ENCODE assay signal across 30 mouse cellular contexts in genomic region chr9:86298596-86298995, GRCm38 (mm10).
A peak's percentile ranks its signal among the peaks of the same experiment; 100 is the strongest.
DNase-seq lines count a peak whose midpoint lies in the region; ATAC-seq and TF ChIP-seq lines count a peak whose summit lies in the region.
"Had no signal": no experiment of that assay in that cellular context is flagged by ENCODE, and none has a peak within 500 bp of the region (broad histone marks: within the 10 kb centered on the region; RNA-seq: fewer than 3 reads in every experiment).

No protein-coding gene starts in this region.

- H3K27me3 ChIP-seq in forebrain, embryonic 13.5 days, result no peaks in the 10 kb centered on the region
- no peaks in the 10 kb centered on the region for H3K27me3 ChIP-seq in forebrain, embryonic 15.5 days
- H3K27me3 ChIP-seq in hindbrain, embryonic 11.5 days (ENCODE audit: control insufficient read depth, insufficient read depth, low read length), result no peaks in the 10 kb centered on the region
- H3K27me3 ChIP-seq in hindbrain, embryonic 16.5 days (replicated peaks; ENCODE audit: control insufficient read depth, insufficient read depth, low read length), result no peaks in the 10 kb centered on the region
- H3K27me3 ChIP-seq in midbrain, embryonic 13.5 days, result no peaks in the 10 kb centered on the region
- no peaks in the 10 kb centered on the region for H3K27me3 ChIP-seq in midbrain, postnatal 0 days (ENCODE audit: insufficient read depth, low read length)
- H3K27me3 ChIP-seq: embryonic facial prominence, embryonic 13.5 days; kidney, embryonic 15.5 days; limb, embryonic 15.5 days; liver, embryonic 13.5 days; neural tube, embryonic 15.5 days; Patski had no signal

- intact Hi-C loops in left cerebral cortex, postnatal 10 days (cut with DNase I), result no loop called here

- H3K9me3 ChIP-seq in forebrain, embryonic 13.5 days (replicated peaks), result no peaks in the 10 kb centered on the region
- no peaks in the 10 kb centered on the region for H3K9me3 ChIP-seq in forebrain, embryonic 15.5 days
- no peaks in the 10 kb centered on the region for H3K9me3 ChIP-seq in hindbrain, embryonic 11.5 days (ENCODE audit: control insufficient read depth, low read length)
- H3K9me3 ChIP-seq in hindbrain, embryonic 16.5 days (ENCODE audit: control insufficient read depth, low read length), result no peaks in the 10 kb centered on the region
- H3K9me3 ChIP-seq in midbrain, embryonic 13.5 days, result no peaks in the 10 kb centered on the region
- no peaks in the 10 kb centered on the region for H3K9me3 ChIP-seq in midbrain, postnatal 0 days (ENCODE audit: low read length)
- H3K9me3 ChIP-seq: embryonic facial prominence, embryonic 13.5 days; forebrain, embryonic 10.5 days; G1E; kidney, embryonic 15.5 days; limb, embryonic 10.5 days; limb, embryonic 15.5 days; liver, embryonic 13.5 days; neural tube, embryonic 15.5 days had no signal

- H3K4me3 ChIP-seq in forebrain, embryonic 13.5 days, result no peak overlapping the region
- H3K4me3 ChIP-seq in forebrain, embryonic 15.5 days, result no peak overlapping the region
- H3K4me3 ChIP-seq in hindbrain, embryonic 11.5 days (ENCODE audit: low read depth, low read length), result no peak overlapping the region
- no peak overlapping the region for H3K4me3 ChIP-seq in hindbrain, embryonic 16.5 days (ENCODE audit: low read length)
- no peak overlapping the region for H3K4me3 ChIP-seq in midbrain, embryonic 13.5 days (replicated peaks)
- H3K4me3 ChIP-seq in midbrain, postnatal 0 days (ENCODE audit: low read depth, low read length), result no peak overlapping the region
- H3K4me3 ChIP-seq: embryonic facial prominence, embryonic 13.5 days; forebrain, embryonic 10.5 days; kidney, embryonic 15.5 days; limb, embryonic 10.5 days; limb, embryonic 15.5 days; liver, embryonic 13.5 days; neural tube, embryonic 15.5 days had no signal

- H3K4me2 ChIP-seq in forebrain, embryonic 13.5 days, result no peak overlapping the region
- no peak overlapping the region for H3K4me2 ChIP-seq in forebrain, embryonic 15.5 days (replicated peaks)
- no peak overlapping the region; the same call in 1 of the 2 replicates for H3K4me2 ChIP-seq in hindbrain, embryonic 11.5 days (replicated peaks; ENCODE audit: low read depth, low read length)
- H3K4me2 ChIP-seq in hindbrain, embryonic 16.5 days (ENCODE audit: low read length), result no peak overlapping the region
- no peak overlapping the region for H3K4me2 ChIP-seq in midbrain, embryonic 13.5 days (replicated peaks)
- H3K4me2 ChIP-seq in midbrain, postnatal 0 days (ENCODE audit: low read depth, low read length, poor library complexity, severe bottlenecking), result no peak overlapping the region
- H3K4me2 ChIP-seq: embryonic facial prominence, embryonic 13.5 days; heart, embryonic 11.5 days; kidney, embryonic 15.5 days; limb, embryonic 15.5 days; liver, embryonic 13.5 days; neural tube, embryonic 15.5 days had no signal

- no peak overlapping the region for H3K9ac ChIP-seq in forebrain, embryonic 13.5 days
- no peak overlapping the region for H3K9ac ChIP-seq in forebrain, embryonic 15.5 days (replicated peaks)
- no peak overlapping the region for H3K9ac ChIP-seq in hindbrain, embryonic 11.5 days (ENCODE audit: low read depth, low read length)
- H3K9ac ChIP-seq in hindbrain, embryonic 16.5 days (ENCODE audit: low read depth, low read length), result no peak overlapping the region
- no peak overlapping the region for H3K9ac ChIP-seq in midbrain, embryonic 13.5 days (replicated peaks)
- H3K9ac ChIP-seq in midbrain, postnatal 0 days (replicated peaks; ENCODE audit: low read length, poor library complexity, severe bottlenecking), result no peak overlapping the region
- H3K9ac ChIP-seq: embryonic facial prominence, embryonic 13.5 days; kidney, embryonic 15.5 days; limb, embryonic 15.5 days; liver, embryonic 13.5 days; neural tube, embryonic 15.5 days had no signal

- no peak for TF ChIP-seq CTCF in midbrain, postnatal 0 days (IDR thresholded peaks at IDR 0.05)

- 0 out of 2 replicates have a peak, but pooled peaks have one; percentile 30 for ATAC-seq in forebrain, embryonic 13.5 days
- ATAC-seq in forebrain, embryonic 15.5 days (replicated peaks), result no peak
- peak; percentile 66; the same call in 1 of the 2 replicates for ATAC-seq in hindbrain, embryonic 11.5 days (ENCODE audit: low FRiP score)
- no peak for ATAC-seq in hindbrain, embryonic 16.5 days
- ATAC-seq in midbrain, embryonic 13.5 days, result peak; percentile 56; the same call in 1 of the 2 replicates
- ATAC-seq in midbrain, postnatal 0 days (ENCODE audit: low FRiP score), result no peak
- ATAC-seq: Patski had no signal

- DNase-seq in hindbrain, embryonic 11.5 days (ENCODE audit: low spot score), result no peak
- DNase-seq in midbrain, postnatal 0 days (ENCODE audit: low spot score), result no peak
- peak; percentile 48 for DNase-seq in retina, postnatal 1 day
- no peak for DNase-seq in left cerebral cortex, postnatal 10 days (ENCODE audit: extremely low spot score in 1 of 2, low spot score in 2 of 2)
- DNase-seq: adrenal gland, postnatal 10 days; cerebellum, adult 11 months; cerebellum, adult 9-10 months; cerebellum, postnatal 36 days; gastrocnemius, postnatal 14 days; kidney, adult 18-20 months; kidney, postnatal 25 days; liver, embryonic 13.5 days; lung, adult 18-20 months; lung, postnatal 10 days; right cerebral cortex, adult 18-20 months; spleen, adult 18-20 months; thymus, postnatal 14 days had no signal

- H3K36me3 ChIP-seq in forebrain, embryonic 13.5 days (ENCODE audit: poor library complexity, severe bottlenecking), result no peaks in the 10 kb centered on the region
- no peaks in the 10 kb centered on the region for H3K36me3 ChIP-seq in forebrain, embryonic 15.5 days
- no peaks in the 10 kb centered on the region for H3K36me3 ChIP-seq in hindbrain, embryonic 11.5 days (ENCODE audit: control insufficient read depth, insufficient read depth, low read length)
- H3K36me3 ChIP-seq in hindbrain, embryonic 16.5 days (ENCODE audit: control insufficient read depth, insufficient read depth, low read length), result no peaks in the 10 kb centered on the region
- no peaks in the 10 kb centered on the region for H3K36me3 ChIP-seq in midbrain, embryonic 13.5 days
- no peaks in the 10 kb centered on the region for H3K36me3 ChIP-seq in midbrain, postnatal 0 days (ENCODE audit: insufficient read depth, low read length)
- H3K36me3 ChIP-seq: embryonic facial prominence, embryonic 13.5 days; forebrain, embryonic 10.5 days; G1E; kidney, embryonic 15.5 days; limb, embryonic 10.5 days; limb, embryonic 15.5 days; liver, embryonic 13.5 days; neural tube, embryonic 15.5 days had no signal

- 30% methylated on average over 8 of the region's 8 CpGs for WGBS in forebrain, embryonic 13.5 days
- 22% methylated on average over 8 of the region's 8 CpGs for WGBS in forebrain, embryonic 15.5 days
- 57% methylated on average over 8 of the region's 8 CpGs for WGBS in hindbrain, embryonic 11.5 days
- 24% methylated on average over 8 of the region's 8 CpGs for WGBS in hindbrain, embryonic 16.5 days
- 13% methylated on average over 8 of the region's 8 CpGs for WGBS in midbrain, embryonic 13.5 days
- WGBS in midbrain, postnatal 0 days, result 21% methylated on average over 8 of the region's 8 CpGs

- H3K27ac ChIP-seq in forebrain, embryonic 13.5 days, result no peak overlapping the region
- H3K27ac ChIP-seq in forebrain, embryonic 15.5 days (replicated peaks), result no peak overlapping the region
- no peak overlapping the region for H3K27ac ChIP-seq in hindbrain, embryonic 11.5 days (ENCODE audit: low read depth, low read length)
- no peak overlapping the region for H3K27ac ChIP-seq in hindbrain, embryonic 16.5 days (ENCODE audit: low read depth, low read length)
- no peak overlapping the region for H3K27ac ChIP-seq in midbrain, embryonic 13.5 days
- no peak overlapping the region for H3K27ac ChIP-seq in midbrain, postnatal 0 days (ENCODE audit: low read depth, low read length)
- H3K27ac ChIP-seq: embryonic facial prominence, embryonic 13.5 days; kidney, embryonic 15.5 days; limb, embryonic 10.5 days; limb, embryonic 15.5 days; liver, embryonic 13.5 days; neural tube, embryonic 15.5 days had no signal

- peaks cover 6% of the 10 kb centered on the region for H3K4me1 ChIP-seq in forebrain, embryonic 13.5 days
- 0 out of 2 replicates have a peak, but pooled peaks cover 7% of the 10 kb centered on the region for H3K4me1 ChIP-seq in forebrain, embryonic 15.5 days
- 0 out of 2 replicates have a peak, but pooled peaks cover 2% of the 10 kb centered on the region for H3K4me1 ChIP-seq in hindbrain, embryonic 11.5 days (replicated peaks; ENCODE audit: control insufficient read depth, insufficient read depth, low read length)
- H3K4me1 ChIP-seq in hindbrain, embryonic 16.5 days (ENCODE audit: control insufficient read depth, insufficient read depth, low read depth, low read length), result no peaks in the 10 kb centered on the region; the same call in 1 of the 2 replicates
- H3K4me1 ChIP-seq in midbrain, embryonic 13.5 days (replicated peaks), result peaks cover 23% of the 10 kb centered on the region
- H3K4me1 ChIP-seq in midbrain, postnatal 0 days (ENCODE audit: insufficient read depth, low read length), result no peaks in the 10 kb centered on the region; the same call in 1 of the 2 replicates
- H3K4me1 ChIP-seq: embryonic facial prominence, embryonic 13.5 days; kidney, embryonic 15.5 days; limb, embryonic 10.5 days; limb, embryonic 15.5 days; liver, embryonic 13.5 days; neural tube, embryonic 15.5 days had no signal

Comparison
In these comparisons a context has a peak if more than half of its experiments do, and no peak if none do; other contexts are left out.
1. ATAC-seq: peak in forebrain, embryonic 13.5 days (single experiment), hindbrain, embryonic 11.5 days (single experiment) and midbrain, embryonic 13.5 days (single experiment); none in forebrain, embryonic 15.5 days (single experiment), hindbrain, embryonic 16.5 days (single experiment) and midbrain, postnatal 0 days (single experiment).